11 mouse cellular contexts compared by ENCODE assay signal in genomic region chr7:49158641-49159381, GRCm38 (mm10).
DNase-seq lines count a peak whose midpoint lies in the region; ATAC-seq and TF ChIP-seq lines count a peak whose summit lies in the region.
"Had no signal": no experiment of that assay in that cellular context is flagged by ENCODE, and none has a peak within 500 bp of the region (broad histone marks: within the 10 kb centered on the region; RNA-seq: fewer than 3 reads in every experiment).

No protein-coding gene starts in this region.

- ATAC-seq in cerebellum, adult (ENCODE audit: insufficient number of reproducible peaks, low FRiP score, low TSS enrichment), result peak; percentile 34; the same call in 1 of the 2 replicates
- ATAC-seq in midbrain, postnatal 0 days (ENCODE audit: low FRiP score), result no peak
- no peak for ATAC-seq in midbrain, embryonic 11.5 days (ENCODE audit: low FRiP score)
- ATAC-seq in heart, embryonic 13.5 days (ENCODE audit: extremely low read depth, insufficient number of reproducible peaks, low FRiP score, low TSS enrichment), result peak; percentile 51
- ATAC-seq in megakaryocyte, adult 5-6 weeks (ENCODE audit: poor library complexity, severe bottlenecking), result peak; percentile 45; the same call in 1 of the 2 replicates

- H3K9ac ChIP-seq in midbrain, postnatal 0 days (replicated peaks; ENCODE audit: low read length, poor library complexity, severe bottlenecking), result no peak overlapping the region
- H3K9ac ChIP-seq in midbrain, embryonic 11.5 days (ENCODE audit: low read length), result no peak overlapping the region
- peak overlapping the region; percentile 8; the same call in 1 of the 2 replicates for H3K9ac ChIP-seq in heart, embryonic 13.5 days
- H3K9ac ChIP-seq: stomach, embryonic 15.5 days had no signal

- 64% methylated on average over 12 of the region's 12 CpGs for WGBS in midbrain, postnatal 0 days
- 79% methylated on average over 12 of the region's 12 CpGs for WGBS in midbrain, embryonic 11.5 days
- WGBS in heart, embryonic 13.5 days, result 23% methylated on average over 12 of the region's 12 CpGs

- no peak for DNase-seq in cerebellum, postnatal 4 days (ENCODE audit: low spot score in 2 of 2)
- DNase-seq in midbrain, postnatal 0 days (ENCODE audit: low spot score), result peak; percentile 36
- DNase-seq in midbrain, embryonic 11.5 days (ENCODE audit: low spot score, missing footprints), result no peak
- no peak for DNase-seq in embryo, embryonic 9.5 days (ENCODE audit: extremely low spot score)
- no peak for DNase-seq in layer of hippocampus, adult 2 months (ENCODE audit: low spot score in 2 of 2)
- DNase-seq: kidney, postnatal 4 days; midbrain, embryonic 14.5 days had no signal

- H3K9me3 ChIP-seq in midbrain, postnatal 0 days (ENCODE audit: low read length), result no peaks in the 10 kb centered on the region
- H3K9me3 ChIP-seq in midbrain, embryonic 11.5 days (ENCODE audit: control insufficient read depth, low read length), result no peaks in the 10 kb centered on the region
- H3K9me3 ChIP-seq in heart, embryonic 13.5 days, result peaks cover 7% of the 10 kb centered on the region; the same call in 1 of the 2 replicates
- H3K9me3 ChIP-seq: stomach, embryonic 15.5 days had no signal

- no peak overlapping the region for H3K4me3 ChIP-seq in midbrain, postnatal 0 days (ENCODE audit: low read depth, low read length)
- no peak overlapping the region for H3K4me3 ChIP-seq in midbrain, embryonic 11.5 days (ENCODE audit: low read depth, low read length)
- no peak overlapping the region for H3K4me3 ChIP-seq in heart, embryonic 13.5 days
- no peak overlapping the region for H3K4me3 ChIP-seq in layer of hippocampus, adult 2 months
- H3K4me3 ChIP-seq: stomach, embryonic 15.5 days had no signal

- H3K36me3 ChIP-seq in midbrain, postnatal 0 days (ENCODE audit: insufficient read depth, low read length), result no peaks in the 10 kb centered on the region
- H3K36me3 ChIP-seq in midbrain, embryonic 11.5 days (ENCODE audit: control insufficient read depth, insufficient read depth, low read length), result no peaks in the 10 kb centered on the region
- no peaks in the 10 kb centered on the region for H3K36me3 ChIP-seq in heart, embryonic 13.5 days
- H3K36me3 ChIP-seq: stomach, embryonic 15.5 days had no signal

- peaks cover 14% of the 10 kb centered on the region; the same call in 1 of the 2 replicates for H3K4me1 ChIP-seq in midbrain, postnatal 0 days (ENCODE audit: insufficient read depth, low read length)
- peaks cover 4% of the 10 kb centered on the region; the same call in 1 of the 2 replicates for H3K4me1 ChIP-seq in midbrain, embryonic 11.5 days (ENCODE audit: control insufficient read depth, insufficient read depth, low read length)
- H3K4me1 ChIP-seq in heart, embryonic 13.5 days, result peaks cover 55% of the 10 kb centered on the region

- no peaks in the 10 kb centered on the region for H3K27me3 ChIP-seq in midbrain, postnatal 0 days (ENCODE audit: insufficient read depth, low read length)
- no peaks in the 10 kb centered on the region for H3K27me3 ChIP-seq in midbrain, embryonic 11.5 days (ENCODE audit: control insufficient read depth, insufficient read depth, low read length)
- no peaks in the 10 kb centered on the region for H3K27me3 ChIP-seq in heart, embryonic 13.5 days (replicated peaks)
- H3K27me3 ChIP-seq: stomach, embryonic 15.5 days had no signal

- TF ChIP-seq CTCF in midbrain, postnatal 0 days (IDR thresholded peaks at IDR 0.05), result no peak
- TF ChIP-seq CTCF in layer of hippocampus, adult 2 months (conservative IDR thresholded peaks at IDR 0.05), result no peak

- no peak overlapping the region for H3K27ac ChIP-seq in midbrain, postnatal 0 days (ENCODE audit: low read depth, low read length)
- no peak overlapping the region for H3K27ac ChIP-seq in midbrain, embryonic 11.5 days (ENCODE audit: low read depth, low read length)
- peak overlapping the region; percentile 90 for H3K27ac ChIP-seq in heart, embryonic 13.5 days (replicated peaks)
- no peak overlapping the region for H3K27ac ChIP-seq in layer of hippocampus, adult 2 months
- H3K27ac ChIP-seq: stomach, embryonic 15.5 days had no signal

- no peak overlapping the region for H3K4me2 ChIP-seq in midbrain, postnatal 0 days (ENCODE audit: low read depth, low read length, poor library complexity, severe bottlenecking)
- no peak overlapping the region for H3K4me2 ChIP-seq in midbrain, embryonic 11.5 days
- peak overlapping the region; percentile 34 for H3K4me2 ChIP-seq in heart, embryonic 13.5 days
- H3K4me2 ChIP-seq: stomach, embryonic 15.5 days had no signal

Comparison
In these comparisons a context has a peak if more than half of its experiments do, and no peak if none do; other contexts are left out.
1. ATAC-seq: peak in cerebellum, adult (single experiment), heart, embryonic 13.5 days (single experiment) and megakaryocyte, adult 5-6 weeks (single experiment); none in midbrain, postnatal 0 days (single experiment) and midbrain, embryonic 11.5 days (single experiment).